Mouse (Mus musculus) thymus, adult 2 months (tissue): Measurements from ENCODE around the gene Cage1. TPM values are rescaled to one million over a fixed set of nuclear protein-coding genes. Genes with fewer than 3 reads are reported as not detected.
A peak's percentile ranks its signal among the peaks of the same experiment; 100 is the strongest.

Experiments used
- DNase-seq: peaks from one replicate; pipeline ENCODE4 v3.0.0; 2021
- H3K27ac ChIP-seq: fragments of 200-500 bp; 2 replicates; pipeline ENCODE4 v1.5.1; 2012; ENCODE audit warnings: low read length, control low read depth; ENCODE audit not compliant: control insufficient read depth, insufficient read depth
- H3K27me3 ChIP-seq: fragments of 200-500 bp; 2 replicates; pipeline ENCODE4 v1.6.1; 2012; ENCODE audit warnings: mild to moderate bottlenecking, low read length, moderate library complexity, mixed read lengths; ENCODE audit not compliant: control insufficient read depth, insufficient read depth
- H3K36me3 ChIP-seq: fragments of 200-500 bp; 2 replicates; pipeline ENCODE4 v1.6.1; 2012; ENCODE audit warnings: mild to moderate bottlenecking, low read length, moderate library complexity; ENCODE audit not compliant: control insufficient read depth, insufficient read depth
- H3K4me1 ChIP-seq: fragments of 200-500 bp; replicated peaks from 2 replicates; pipeline ENCODE4 v1.6.1; 2012; ENCODE audit warnings: low read length; ENCODE audit not compliant: control insufficient read depth, insufficient read depth
- H3K4me3 ChIP-seq: fragments of 200-500 bp; 2 replicates; pipeline ENCODE4 v1.5.1; 2012; ENCODE audit warnings: mild to moderate bottlenecking, low read length, control low read depth, moderate library complexity; ENCODE audit not compliant: control insufficient read depth, insufficient read depth
- CTCF ChIP-seq: fragments of 200-500 bp; IDR thresholded peaks from 2 replicates; pipeline ENCODE4 v1.5.1; 2012; ENCODE audit warnings: mild to moderate bottlenecking, control low read depth, low read length, moderate library complexity, borderline replicate concordance; ENCODE audit not compliant: control insufficient read depth, poor library complexity, insufficient read depth; ENCODE audit errors: extremely low read depth
- POLR2A ChIP-seq: fragments of 200-500 bp; IDR thresholded peaks from 2 replicates; pipeline ENCODE4 v1.6.1; 2012; ENCODE audit warnings: mild to moderate bottlenecking, low read length, control low read depth, moderate library complexity; ENCODE audit not compliant: control insufficient read depth, poor library complexity, insufficient read depth; ENCODE audit errors: extremely low read depth
- whole genome bisulfite sequencing: fragments of 180-500 bp; shearing (Covaris S2); methylation state at CpG from one replicate; pipeline ENCODE4 v1.1.7; 2018; 5-methylcytosine and 5-hydroxymethylcytosine counted together
- polyA plus RNA-seq: library from polyadenylated mRNA; depleted of rRNA; stranded (reverse); fragments of >200 nt; gene quantifications from 2 replicates; pipeline ENCODE4 v1.2.3, GENCODE M21; 2012

The Cage1 gene
- polyA plus RNA-seq, 1 experiment, result 0.16 TPM

DNA sequence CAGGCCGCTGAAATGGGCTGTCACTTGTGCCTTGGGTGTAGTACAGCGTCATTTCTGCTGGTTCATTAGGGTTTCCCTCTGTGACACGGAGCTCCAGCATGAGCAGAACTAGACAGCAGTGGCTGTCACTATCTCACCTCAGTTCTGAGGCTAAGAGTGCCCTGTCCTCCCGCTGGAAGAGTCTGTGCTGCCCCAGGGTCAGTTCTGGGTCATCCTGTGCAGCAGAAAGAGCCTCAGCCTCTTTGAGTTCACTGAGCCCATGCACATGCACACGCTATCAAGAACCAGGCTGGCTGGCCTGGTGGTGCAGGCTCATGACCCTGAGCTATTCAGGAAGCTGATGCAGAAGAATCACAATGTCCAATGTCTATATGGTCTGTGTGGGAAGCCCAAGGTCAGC, 37.5 kb upstream of the Cage1 start:
- Histone ChIP-seq H3K4me3 (no peak overlapping the region), H3K36me3 (no peaks in the 10 kb centered on the region), H3K27ac (no peak overlapping the region), H3K27me3 (no peaks in the 10 kb centered on the region), H3K4me1 (peaks cover 7% of the 10 kb centered on the region)
- DNase-seq, result no peak
- TF ChIP-seq POLR2A (no peak), CTCF (no peak)
- 73% methylated on average over 5 of the region's 5 CpGs for WGBS

DNA sequence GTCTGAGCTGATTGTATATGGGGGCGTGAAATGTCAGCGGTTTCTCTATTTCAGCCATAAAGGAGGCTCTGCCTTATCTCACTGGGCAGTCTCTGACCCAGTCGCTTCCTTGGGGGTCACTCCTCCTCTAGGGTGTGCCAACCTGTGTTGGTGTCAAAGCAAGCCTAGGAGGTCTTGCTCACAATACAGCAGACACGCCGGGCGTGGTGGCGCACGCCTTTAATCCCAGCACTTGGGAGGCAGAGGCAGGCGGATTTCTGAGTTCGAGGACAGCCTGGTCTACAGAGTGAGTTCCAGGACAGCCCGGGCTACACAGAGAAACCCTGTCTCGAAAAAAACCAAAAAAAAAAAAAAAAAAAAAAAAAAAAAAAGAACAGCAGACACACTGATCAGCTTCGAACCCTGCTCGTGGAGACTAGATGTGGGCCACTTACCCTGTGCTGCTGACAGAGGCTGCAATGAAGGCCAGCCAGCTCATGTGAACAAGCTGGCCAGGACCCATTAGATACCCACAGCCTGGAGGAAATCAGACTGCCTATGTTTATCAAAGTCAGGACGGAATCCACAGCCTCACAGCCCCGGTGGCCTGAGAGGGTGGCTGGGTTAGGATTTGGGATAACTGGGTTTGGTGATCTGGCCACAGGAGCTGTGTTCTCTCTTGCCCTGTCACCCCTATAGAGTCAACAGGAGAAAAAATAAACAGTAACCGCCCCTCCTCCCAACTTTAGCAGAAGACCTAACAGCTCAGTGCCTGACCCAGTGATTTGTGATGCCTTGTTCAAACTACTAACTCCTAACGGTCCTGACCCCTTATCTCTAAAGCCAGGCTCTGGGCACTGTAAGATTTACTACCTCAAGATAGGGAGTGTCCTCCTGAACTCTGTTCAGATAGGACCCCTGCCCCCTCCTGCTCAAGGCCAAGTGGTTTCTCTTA, 36.8 kb upstream of the Cage1 start:
- DNase-seq, result no peak
- Histone ChIP-seq H3K36me3 (no peaks in the 10 kb centered on the region), H3K4me3 (no peak overlapping the region), H3K27me3 (no peaks in the 10 kb centered on the region), H3K4me1 (peaks cover 5% of the 10 kb centered on the region), H3K27ac (no peak overlapping the region)
- WGBS, result 88% methylated on average over 18 of the region's 18 CpGs
- TF ChIP-seq POLR2A (no peak), CTCF (no peak)

DNA sequence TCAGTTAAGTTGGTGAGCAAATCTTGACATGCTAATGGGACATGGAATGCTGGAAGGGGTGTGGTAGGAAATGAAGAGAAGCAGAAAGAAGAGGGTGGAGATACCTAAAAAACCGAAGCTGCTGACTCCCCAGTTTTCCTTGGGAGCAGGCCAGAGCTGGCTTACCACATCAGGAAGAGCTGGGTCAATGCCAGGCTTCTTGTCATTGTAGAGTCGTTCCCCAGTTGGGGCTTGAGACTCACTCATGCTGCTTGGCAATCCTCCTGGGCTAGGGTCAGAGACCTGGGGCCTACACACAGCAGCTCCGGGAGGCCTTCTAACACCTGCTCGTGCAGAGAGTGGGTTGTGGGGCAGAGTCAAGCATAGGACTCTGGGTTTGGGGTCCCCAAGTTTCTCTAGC, 34.1 kb upstream of the Cage1 start:
- TF ChIP-seq CTCF, result no peak
- TF ChIP-seq POLR2A, result no peak
- Histone ChIP-seq H3K4me1 (no peaks in the 10 kb centered on the region), H3K27me3 (no peaks in the 10 kb centered on the region), H3K27ac (no peak overlapping the region), H3K36me3 (no peaks in the 10 kb centered on the region), H3K4me3 (no peak overlapping the region)
- no peak for DNase-seq
- WGBS, result 76% methylated on average over 4 of the region's 4 CpGs

DNA sequence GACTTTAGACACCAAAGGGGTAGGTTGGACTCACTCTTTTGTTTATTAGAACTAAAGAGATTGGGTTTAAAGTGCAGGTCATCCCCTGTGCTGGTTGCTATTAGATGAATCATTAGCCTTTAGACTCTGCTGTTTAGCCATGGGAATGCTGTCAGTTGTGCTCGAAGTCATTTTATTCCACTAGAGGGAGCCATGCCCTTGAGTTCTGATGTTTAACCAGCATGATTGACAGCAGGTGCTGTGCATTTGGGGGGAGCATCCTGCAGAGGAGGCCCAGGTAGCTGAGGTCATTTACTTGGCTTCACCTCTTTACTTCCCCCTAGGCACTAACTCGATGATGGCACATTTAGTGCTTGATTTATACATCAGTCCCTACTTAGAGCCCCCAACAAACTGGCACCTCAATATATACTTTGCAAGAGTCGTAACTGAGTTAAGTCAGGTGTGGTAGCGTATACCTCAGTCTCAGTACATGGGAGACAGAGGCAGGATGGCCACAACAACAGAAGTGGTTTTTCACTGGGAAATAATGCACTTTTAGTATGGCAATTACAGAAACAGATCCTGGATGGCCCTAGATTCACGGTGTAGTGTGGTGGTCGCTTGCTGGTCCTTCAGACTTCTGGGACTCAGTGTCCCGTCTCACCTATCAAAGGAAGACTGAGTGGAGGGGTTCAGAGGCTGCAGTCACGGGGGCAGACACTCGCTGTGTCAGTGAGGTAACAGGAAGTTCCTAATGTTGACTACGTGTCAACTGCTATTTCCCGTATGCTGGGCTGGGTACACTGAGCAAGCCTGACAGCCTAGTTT, 28.2 kb upstream of the Cage1 start:
- no peaks in the 10 kb centered on the region for H3K27me3 ChIP-seq
- H3K36me3 ChIP-seq, result peaks cover 21% of the 10 kb centered on the region
- no peaks in the 10 kb centered on the region; the same call in 1 of the 2 replicates for H3K4me1 ChIP-seq
- H3K27ac ChIP-seq, result no peak overlapping the region
- TF ChIP-seq POLR2A, result no peak
- TF ChIP-seq CTCF, result no peak
- 69% methylated on average over 11 of the region's 11 CpGs for WGBS
- DNase-seq, result peak; percentile 43
- H3K4me3 ChIP-seq, result no peak overlapping the region

DNA sequence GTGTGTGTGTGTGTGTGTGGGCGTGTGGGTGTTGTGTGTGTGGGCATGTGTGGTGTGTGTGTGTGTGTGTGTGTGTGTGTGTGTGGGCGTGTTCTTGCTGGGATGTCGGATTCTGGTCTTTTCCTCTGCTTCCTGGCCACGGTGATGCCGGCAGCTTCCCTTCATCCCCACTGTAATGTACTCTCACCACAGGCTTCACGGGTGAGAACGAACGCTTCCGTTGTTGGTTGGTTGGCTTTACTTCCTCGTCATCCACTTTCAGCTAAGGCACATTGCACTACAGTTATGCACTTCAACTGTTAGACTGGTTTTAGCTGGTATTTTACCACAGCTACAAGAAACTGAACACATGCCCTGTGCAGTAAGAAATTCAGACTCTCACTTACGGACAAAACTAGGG, 25.8 kb upstream of the Cage1 start:
- no peak for DNase-seq
- H3K4me3 ChIP-seq, result no peak overlapping the region
- H3K36me3 ChIP-seq, result peaks cover 42% of the 10 kb centered on the region
- no peaks in the 10 kb centered on the region; the same call in 1 of the 2 replicates for H3K4me1 ChIP-seq
- H3K27me3 ChIP-seq, result no peaks in the 10 kb centered on the region
- TF ChIP-seq POLR2A (no peak), CTCF (no peak)
- WGBS, result 46% methylated on average over 11 of the region's 11 CpGs
- no peak overlapping the region for H3K27ac ChIP-seq

DNA sequence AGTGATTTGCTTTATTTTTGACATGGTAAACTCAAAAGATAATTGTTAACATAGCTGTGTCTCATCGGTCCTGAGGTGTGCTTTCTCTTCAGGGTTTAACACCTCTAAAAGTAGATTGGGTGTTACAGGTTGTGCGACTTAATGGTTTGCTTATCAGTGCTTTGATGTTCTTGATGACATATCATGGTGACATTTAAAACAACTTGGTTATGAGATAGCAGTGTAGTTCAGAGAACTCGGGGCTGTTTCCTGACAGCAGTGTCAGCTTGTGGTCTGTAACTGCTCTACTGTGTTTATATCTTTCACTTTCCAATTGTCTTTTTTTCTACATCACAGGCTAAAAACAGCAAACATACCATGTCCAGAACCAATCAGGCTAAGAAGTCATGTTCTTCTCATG, 13.0 kb upstream of the Cage1 start:
- no peak overlapping the region for H3K4me3 ChIP-seq
- TF ChIP-seq POLR2A (no peak), CTCF (no peak)
- 72% methylated on average over 3 of the region's 3 CpGs for WGBS
- DNase-seq, result no peak
- peaks cover 84% of the 10 kb centered on the region for H3K36me3 ChIP-seq
- H3K4me1 ChIP-seq, result no peaks in the 10 kb centered on the region
- no peaks in the 10 kb centered on the region for H3K27me3 ChIP-seq
- no peak overlapping the region for H3K27ac ChIP-seq
